Mouse (Mus musculus): ENCODE results near the gene Fbxw10.

DNA sequence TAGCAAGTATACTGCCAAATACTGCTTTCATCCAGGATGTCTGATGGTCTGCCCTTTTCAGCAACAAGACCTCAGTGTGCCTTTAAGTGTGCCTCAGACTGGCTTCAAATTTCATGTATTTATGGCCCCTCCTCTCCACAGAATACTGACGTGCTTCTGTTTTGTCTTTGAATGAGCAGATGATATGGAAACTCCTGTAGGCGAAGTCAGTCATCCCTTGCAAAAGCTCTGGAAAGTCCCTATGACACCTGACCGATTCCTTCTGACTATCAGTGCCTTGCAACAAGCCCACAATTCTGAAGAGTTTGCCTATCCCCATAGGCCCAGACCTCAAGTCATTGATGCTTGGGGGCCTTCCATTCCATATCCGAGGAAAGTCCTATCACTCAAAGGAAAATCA lies 29.6 kb downstream of the Fbxw10 start:
- TF ChIP-seq CTCF (IDR thresholded peaks at IDR 0.05; ENCODE audit: low read depth, low read length) (no peak), TAL1 (conservative IDR thresholded peaks at IDR 0.05; ENCODE audit: low read depth, low read length) (no peak), GATA1 (IDR thresholded peaks at IDR 0.05; ENCODE audit: borderline replicate concordance, low read length) (no peak), POLR2AphosphoS5 (IDR thresholded peaks at IDR 0.05; ENCODE audit: insufficient replicate concordance, low read depth, low read length) (no peak)

Data from G1E (cell line).